Mouse (Mus musculus): ENCODE data around the gene Ube2f. TPM values are rescaled to one million over a fixed set of nuclear protein-coding genes. Genes with fewer than 3 reads are reported as not detected.

Gene Ube2f
- polyA plus RNA-seq, 1 experiment from 2014 or later, result 70.3 TPM

DNA sequence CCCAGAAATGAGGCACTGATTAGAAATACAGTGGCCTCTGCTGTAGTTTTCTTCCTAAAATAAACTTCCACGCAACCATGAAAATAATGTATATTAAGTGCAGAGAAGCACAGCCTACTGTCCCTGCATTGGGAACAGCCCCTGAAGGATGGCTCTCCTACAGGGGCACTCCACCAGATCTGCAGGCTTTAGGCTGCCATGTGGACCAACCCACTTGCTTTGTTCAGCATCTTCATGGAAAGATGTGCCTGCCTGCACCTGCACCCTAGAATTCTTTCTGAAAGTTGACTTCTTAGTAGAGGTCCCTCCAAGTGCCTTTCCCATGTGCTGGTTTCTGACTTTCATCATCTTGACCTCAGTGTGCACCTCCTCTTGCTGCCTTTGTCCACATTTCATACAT lies 34.8 kb upstream of the Ube2f start:
- H3K36me3 ChIP-seq, result no peaks in the 10 kb centered on the region
- peaks cover 10% of the 10 kb centered on the region for H3K4me1 ChIP-seq
- no peak overlapping the region for H3K4me3 ChIP-seq
- WGBS, result 94% methylated on average over 1 of the region's 1 CpGs
- H3K9ac ChIP-seq, result no peak overlapping the region
- no peak overlapping the region for H3K27ac ChIP-seq
- H3K27me3 ChIP-seq, result no peaks in the 10 kb centered on the region
- ATAC-seq (ENCODE audit: borderline replicate concordance, extremely low read depth, low FRiP score, low TSS enrichment), result no peak
- no peak overlapping the region for H3K4me2 ChIP-seq
- H3K9me3 ChIP-seq, result no peaks in the 10 kb centered on the region

DNA sequence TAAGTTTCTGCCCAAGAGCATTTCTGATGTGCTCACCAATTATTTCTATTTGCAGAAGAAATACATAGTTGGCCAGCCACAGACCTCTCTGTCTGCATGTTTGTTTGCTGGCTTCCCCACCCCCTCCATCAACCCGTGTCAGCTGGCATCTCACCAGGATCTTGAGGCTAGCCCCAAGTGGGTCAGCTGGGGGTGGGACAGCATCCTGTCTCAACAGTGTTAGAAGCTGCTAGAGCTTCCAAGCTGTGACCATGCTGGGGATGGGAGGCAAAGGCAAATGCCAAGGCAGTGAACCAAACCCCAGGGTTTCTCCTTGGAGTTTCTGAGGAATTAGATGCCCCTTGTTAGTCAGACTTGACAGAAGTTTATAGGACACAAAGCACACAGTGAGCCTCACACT lies 34.1 kb upstream of the Ube2f start:
- H3K27ac ChIP-seq, result peak overlapping the region; percentile 6; the same call in 1 of the 2 replicates
- ATAC-seq (ENCODE audit: borderline replicate concordance, extremely low read depth, low FRiP score, low TSS enrichment), result no peak; the same call in 1 of the 2 replicates
- no peak overlapping the region for H3K4me2 ChIP-seq
- peaks cover 10% of the 10 kb centered on the region for H3K4me1 ChIP-seq
- H3K9me3 ChIP-seq, result no peaks in the 10 kb centered on the region
- H3K9ac ChIP-seq, result no peak overlapping the region
- no peaks in the 10 kb centered on the region for H3K27me3 ChIP-seq
- 18% methylated on average over 1 of the region's 1 CpGs for whole genome bisulfite sequencing
- H3K36me3 ChIP-seq, result no peaks in the 10 kb centered on the region
- no peak overlapping the region for H3K4me3 ChIP-seq

DNA sequence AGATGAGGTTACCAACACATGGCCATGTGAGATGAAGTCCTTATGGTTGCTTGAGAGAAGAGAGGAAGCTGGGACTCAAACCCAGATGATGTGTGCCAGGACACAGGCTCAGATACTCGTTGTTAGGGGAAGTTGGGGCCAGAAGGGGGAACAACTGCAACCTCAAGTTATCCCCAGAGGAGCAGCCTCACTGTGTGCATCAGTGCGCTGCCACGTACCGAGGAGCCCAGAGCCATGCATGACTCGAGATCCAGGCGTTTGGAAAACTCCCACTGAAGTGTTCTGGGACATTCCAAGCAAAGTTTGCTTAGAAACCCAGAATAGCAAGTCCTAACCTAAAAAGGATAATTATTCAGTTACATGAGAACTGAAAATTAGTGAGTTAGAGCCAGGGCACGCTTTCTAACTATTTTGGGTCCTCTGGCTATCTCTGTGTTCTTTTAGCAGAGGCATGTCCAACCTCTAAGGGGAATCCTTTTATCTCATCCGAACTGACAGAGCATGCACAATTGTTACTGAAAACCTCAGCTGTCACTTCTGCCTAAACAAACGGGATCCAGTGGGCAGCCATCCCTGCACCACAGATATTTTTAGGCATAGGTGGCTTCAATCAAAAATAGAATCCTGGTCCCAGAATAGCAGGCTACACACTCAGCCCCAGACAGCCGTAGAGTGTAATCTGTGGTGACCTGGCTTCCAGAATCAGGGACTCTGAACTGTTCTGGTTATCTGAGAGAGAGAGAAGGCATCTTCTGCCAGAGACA lies 33.4 kb upstream of the Ube2f start:
- Histone ChIP-seq H3K4me1 (peaks cover 5% of the 10 kb centered on the region), H3K27me3 (no peaks in the 10 kb centered on the region), H3K9me3 (no peaks in the 10 kb centered on the region), H3K27ac (peak overlapping the region; percentile 33), H3K36me3 (no peaks in the 10 kb centered on the region), H3K4me2 (no peak overlapping the region), H3K9ac (no peak overlapping the region), H3K4me3 (no peak overlapping the region)
- WGBS, result 45% methylated on average over 10 of the region's 10 CpGs
- ATAC-seq (ENCODE audit: borderline replicate concordance, extremely low read depth, low FRiP score, low TSS enrichment), result no peak; the same call in 1 of the 2 replicates

DNA sequence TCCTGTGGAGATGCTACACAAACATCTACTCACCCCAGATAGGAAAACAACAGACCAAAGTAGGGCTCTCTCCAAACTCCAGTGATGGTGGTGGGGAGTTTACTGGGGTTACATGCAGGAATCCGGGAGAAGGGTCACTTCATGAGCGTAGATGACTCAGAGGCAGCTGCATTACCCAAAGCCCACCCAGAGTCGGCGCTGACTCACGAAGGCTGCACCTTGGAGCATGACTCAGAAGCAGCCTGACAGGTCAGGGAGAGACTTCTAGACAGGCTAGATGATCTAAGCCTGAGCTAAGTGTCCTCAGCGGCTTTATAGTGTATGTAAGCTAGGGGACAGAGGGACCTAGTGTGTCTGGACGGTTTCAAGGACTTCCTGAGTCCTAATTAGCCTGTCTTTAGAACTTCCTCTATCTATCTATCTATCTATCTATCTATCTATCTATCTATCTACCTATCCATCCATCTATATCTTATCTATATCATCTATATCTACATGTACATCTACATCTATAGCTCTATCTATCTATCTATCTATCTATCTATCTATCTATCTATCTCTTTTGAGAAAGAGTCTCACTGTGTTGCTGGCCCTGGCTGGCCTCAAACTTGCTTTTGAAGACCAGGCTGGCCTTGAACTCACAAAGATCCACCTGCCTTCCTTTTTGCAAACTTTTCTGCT lies 30.3 kb upstream of the Ube2f start:
- Histone ChIP-seq H3K9me3 (no peaks in the 10 kb centered on the region), H3K36me3 (no peaks in the 10 kb centered on the region), H3K4me2 (no peak overlapping the region), H3K9ac (no peak overlapping the region), H3K4me3 (no peak overlapping the region), H3K27ac (no peak overlapping the region), H3K4me1 (no peaks in the 10 kb centered on the region), H3K27me3 (no peaks in the 10 kb centered on the region)
- 79% methylated on average over 7 of the region's 7 CpGs for WGBS
- ATAC-seq (ENCODE audit: borderline replicate concordance, extremely low read depth, low FRiP score, low TSS enrichment), result no peak

DNA sequence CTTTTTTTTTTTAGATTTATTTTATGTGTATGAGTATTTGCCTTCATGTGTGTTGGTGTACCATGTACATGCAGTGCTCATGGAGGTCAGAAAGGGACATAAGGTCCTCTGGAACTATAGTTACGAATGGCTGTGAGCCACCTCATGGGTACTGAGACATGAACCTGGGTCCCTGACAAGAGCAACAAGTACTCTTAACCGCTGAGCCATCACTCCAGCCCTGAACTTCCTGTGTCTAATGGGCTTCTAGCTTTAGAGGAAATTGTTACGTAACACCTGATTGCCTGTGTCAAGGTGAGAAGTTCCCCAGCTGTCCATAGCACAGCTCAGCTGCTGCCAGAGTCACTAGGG lies 29.8 kb upstream of the Ube2f start:
- Histone ChIP-seq H3K36me3 (no peaks in the 10 kb centered on the region), H3K27me3 (no peaks in the 10 kb centered on the region), H3K27ac (no peak overlapping the region), H3K4me2 (no peak overlapping the region), H3K9me3 (no peaks in the 10 kb centered on the region), H3K4me3 (no peak overlapping the region), H3K4me1 (no peaks in the 10 kb centered on the region), H3K9ac (no peak overlapping the region)
- 71% methylated on average over 3 of the region's 3 CpGs for WGBS
- ATAC-seq (ENCODE audit: borderline replicate concordance, extremely low read depth, low FRiP score, low TSS enrichment), result no peak

DNA sequence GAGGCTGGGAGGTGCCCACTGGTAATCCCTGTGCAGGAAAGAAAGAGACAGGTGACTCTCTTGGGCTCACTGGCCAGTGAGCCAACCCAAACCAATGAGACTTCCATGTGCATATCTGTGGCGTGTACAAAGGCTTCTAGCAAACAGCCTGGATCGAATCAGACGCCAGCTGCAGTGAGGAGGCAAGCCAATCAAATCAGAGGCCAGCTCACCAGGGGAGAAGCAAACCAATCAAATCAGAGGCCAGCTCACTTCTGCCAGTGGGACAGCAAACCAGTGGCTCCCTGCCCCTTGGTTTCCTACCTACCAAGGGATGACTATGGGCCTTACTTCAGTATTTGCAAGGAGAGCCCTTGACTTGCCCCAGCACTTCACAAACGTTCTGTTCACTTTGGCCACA lies 23.5 kb upstream of the Ube2f start:
- Histone ChIP-seq H3K36me3 (no peaks in the 10 kb centered on the region), H3K27me3 (no peaks in the 10 kb centered on the region), H3K4me2 (no peak overlapping the region), H3K9me3 (no peaks in the 10 kb centered on the region), H3K4me1 (peaks cover 3% of the 10 kb centered on the region; the same call in 1 of the 2 replicates), H3K9ac (no peak overlapping the region), H3K27ac (no peak overlapping the region), H3K4me3 (no peak overlapping the region)
- 65% methylated on average over 4 of the region's 4 CpGs for WGBS
- no peak for ATAC-seq (ENCODE audit: borderline replicate concordance, extremely low read depth, low FRiP score, low TSS enrichment)

- H3K36me3 ChIP-seq, result no peaks in the 10 kb centered on the region
- no peak for ATAC-seq (ENCODE audit: borderline replicate concordance, extremely low read depth, low FRiP score, low TSS enrichment)
- H3K4me1 ChIP-seq, result peaks cover 8% of the 10 kb centered on the region; the same call in 1 of the 2 replicates
- H3K9ac ChIP-seq, result no peak overlapping the region
- H3K9me3 ChIP-seq, result no peaks in the 10 kb centered on the region
- H3K4me2 ChIP-seq, result no peak overlapping the region
- no peaks in the 10 kb centered on the region for H3K27me3 ChIP-seq
- H3K4me3 ChIP-seq, result no peak overlapping the region
- WGBS, result 48% methylated on average over 15 of the region's 15 CpGs
- no peak overlapping the region for H3K27ac ChIP-seq
Observed at GRCm38 (mm10) chr1:91227381-91228054, 22.6 kb upstream of the Ube2f start.

DNA sequence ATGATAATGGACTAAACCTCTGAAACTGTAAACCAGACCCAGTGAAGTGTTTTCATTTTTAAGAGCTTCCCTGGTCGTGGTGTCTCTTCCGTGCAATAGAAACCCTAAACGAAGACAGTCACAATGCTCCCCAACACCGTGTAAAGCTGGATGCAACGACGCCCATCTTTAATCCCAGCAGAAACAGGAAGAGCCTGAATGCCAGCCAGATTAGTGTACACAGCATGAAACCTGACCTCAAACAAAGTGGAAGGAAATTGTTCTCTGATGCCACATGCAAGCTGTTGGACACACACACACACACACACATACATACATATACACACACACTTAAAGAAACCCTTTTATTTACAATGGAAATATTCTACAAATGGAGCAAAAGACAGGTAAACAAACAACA lies 19.0 kb upstream of the Ube2f start:
- no peaks in the 10 kb centered on the region for H3K36me3 ChIP-seq
- no peak for ATAC-seq (ENCODE audit: borderline replicate concordance, extremely low read depth, low FRiP score, low TSS enrichment)
- WGBS, result 64% methylated on average over 6 of the region's 6 CpGs

GRCm38 (mm10) chr1:91231896-91232295 lies 18.2 kb upstream of the Ube2f start:
- Histone ChIP-seq H3K4me1 (peaks cover 8% of the 10 kb centered on the region; the same call in 1 of the 2 replicates), H3K27me3 (no peaks in the 10 kb centered on the region; the same call in 1 of the 2 replicates), H3K36me3 (no peaks in the 10 kb centered on the region), H3K4me2 (no peak overlapping the region), H3K9me3 (no peaks in the 10 kb centered on the region), H3K9ac (no peak overlapping the region), H3K27ac (no peak overlapping the region), H3K4me3 (no peak overlapping the region)
- 5% methylated on average over 5 of the region's 5 CpGs for WGBS
- peak; percentile 80 for ATAC-seq (ENCODE audit: borderline replicate concordance, extremely low read depth, low FRiP score, low TSS enrichment)

More for the DNA sequence above, 19.0 kb upstream of the Ube2f start:
- Histone ChIP-seq H3K4me2 (no peak overlapping the region), H3K4me3 (no peak overlapping the region), H3K27me3 (no peaks in the 10 kb centered on the region; the same call in 1 of the 2 replicates), H3K4me1 (peaks cover 8% of the 10 kb centered on the region; the same call in 1 of the 2 replicates), H3K9ac (no peak overlapping the region), H3K9me3 (no peaks in the 10 kb centered on the region), H3K27ac (no peak overlapping the region)

DNA sequence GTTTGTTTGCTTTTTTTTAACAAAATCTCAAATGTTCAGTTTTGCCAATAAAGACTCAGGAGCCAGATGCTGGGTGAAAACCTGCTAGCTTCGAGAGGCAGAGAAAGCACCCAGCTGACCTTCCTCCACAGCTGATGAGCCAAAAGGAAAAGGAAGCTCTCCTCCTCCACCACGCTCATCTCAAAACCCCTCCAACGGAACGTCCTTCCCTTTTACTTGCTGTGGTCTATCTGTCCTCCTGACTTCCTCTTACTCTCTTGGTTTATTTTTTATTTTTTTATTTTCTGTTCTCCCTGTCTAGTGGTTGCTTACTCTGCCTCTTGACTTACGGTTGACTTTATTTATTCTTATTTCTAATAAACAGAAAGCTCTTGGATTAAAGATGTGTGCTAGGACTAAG lies 14.7 kb upstream of the Ube2f start:
- H3K9me3 ChIP-seq, result no peaks in the 10 kb centered on the region
- no peak overlapping the region for H3K27ac ChIP-seq
- H3K36me3 ChIP-seq, result no peaks in the 10 kb centered on the region
- H3K4me2 ChIP-seq, result no peak overlapping the region
- 52% methylated on average over 5 of the region's 5 CpGs for WGBS
- peaks cover 2% of the 10 kb centered on the region for H3K27me3 ChIP-seq
- no peak overlapping the region for H3K9ac ChIP-seq
- 0 out of 2 replicates have a peak, but pooled peaks cover 4% of the 10 kb centered on the region for H3K4me1 ChIP-seq
- H3K4me3 ChIP-seq, result no peak overlapping the region
- no peak for ATAC-seq (ENCODE audit: borderline replicate concordance, extremely low read depth, low FRiP score, low TSS enrichment)

DNA sequence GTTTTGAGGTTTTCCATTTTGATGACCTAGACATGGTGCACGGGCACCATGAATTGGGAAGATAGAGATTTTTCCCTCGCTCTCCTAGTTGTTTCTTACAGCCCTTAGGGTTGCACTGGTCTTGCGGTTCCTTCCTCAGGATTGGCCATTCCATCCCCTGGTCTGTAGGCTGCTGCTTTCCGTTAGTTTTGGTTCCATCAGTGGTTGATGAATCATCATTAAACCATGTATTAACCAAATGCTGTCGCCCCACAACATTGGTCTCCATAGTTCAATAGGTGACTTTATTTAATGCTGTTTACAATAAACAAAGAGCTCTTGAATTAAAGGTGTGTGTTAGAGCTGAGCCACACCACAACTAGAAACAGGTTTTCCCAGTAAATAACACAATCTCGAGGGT lies 12.4 kb upstream of the Ube2f start:
- WGBS, result 72% methylated on average over 6 of the region's 6 CpGs
- Histone ChIP-seq H3K36me3 (no peaks in the 10 kb centered on the region), H3K4me2 (no peak overlapping the region), H3K9me3 (no peaks in the 10 kb centered on the region), H3K4me3 (no peak overlapping the region), H3K9ac (no peak overlapping the region), H3K4me1 (no peaks in the 10 kb centered on the region), H3K27me3 (peaks cover 2% of the 10 kb centered on the region), H3K27ac (no peak overlapping the region)
- no peak for ATAC-seq (ENCODE audit: borderline replicate concordance, extremely low read depth, low FRiP score, low TSS enrichment)

- Histone ChIP-seq H3K27me3 (peaks cover 2% of the 10 kb centered on the region), H3K4me2 (no peak overlapping the region), H3K27ac (no peak overlapping the region), H3K9ac (no peak overlapping the region), H3K36me3 (no peaks in the 10 kb centered on the region), H3K4me3 (no peak overlapping the region), H3K9me3 (no peaks in the 10 kb centered on the region), H3K4me1 (no peaks in the 10 kb centered on the region)
- WGBS, result 5% methylated on average over 5 of the region's 5 CpGs
- no peak for ATAC-seq (ENCODE audit: borderline replicate concordance, extremely low read depth, low FRiP score, low TSS enrichment)
Observed at GRCm38 (mm10) chr1:91239112-91239511, 11.0 kb upstream of the Ube2f start.
